Mouse (Mus musculus): ENCODE data around the gene Nt5c. TPM values are rescaled to one million over a fixed set of nuclear protein-coding genes. Genes with fewer than 3 reads are reported as not detected.
"Not testable (repeated sequence)": the region's sequence is repeated elsewhere in the genome, so short reads cannot be mapped to it uniquely, and the experiment has no call there.

The Nt5c gene
- total RNA-seq, 1 experiment, result 50.5 TPM

DNA sequence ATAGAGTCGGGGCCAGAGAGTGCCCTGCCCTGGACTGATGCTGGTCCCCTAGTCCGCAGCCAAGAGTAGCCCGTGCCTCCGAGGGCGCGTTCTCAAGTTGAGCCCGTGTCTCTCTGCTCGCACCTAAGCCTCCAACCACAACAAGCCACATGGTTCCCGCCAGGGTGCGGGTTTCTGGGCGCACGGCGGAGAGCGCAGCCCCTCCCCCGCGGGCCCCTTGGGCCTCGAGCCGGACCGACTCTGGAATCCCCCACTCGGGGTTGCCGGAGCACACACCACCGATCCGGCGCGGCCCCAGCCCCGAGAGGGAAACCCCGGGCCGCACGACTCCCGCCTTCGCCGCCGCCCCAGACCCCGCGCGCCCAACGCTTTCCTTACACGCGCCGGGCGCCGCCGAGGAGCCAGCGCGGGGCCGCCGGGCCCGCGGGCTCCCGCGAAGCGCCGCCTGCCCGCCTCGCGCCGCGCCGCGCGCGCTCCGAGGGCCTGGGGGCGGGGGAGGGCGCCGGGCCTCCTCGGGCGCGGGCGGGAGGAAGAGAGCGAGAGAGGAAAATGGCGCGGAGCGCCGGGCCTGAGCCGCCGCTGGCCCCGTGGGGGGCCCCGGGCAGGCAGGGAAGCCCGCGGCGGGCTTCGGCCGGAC lies 43.9 kb upstream of the Nt5c start:
- no peak for DNase-seq (ENCODE audit: low read depth, low spot score)
- Histone ChIP-seq H3K36me3 (ENCODE audit: control insufficient read depth, insufficient read depth, low read length, poor library complexity, severe bottlenecking) (peaks cover 24% of the 10 kb centered on the region), H3K27ac (ENCODE audit: insufficient read depth, low read depth, low read length, poor library complexity, severe bottlenecking) (peak overlapping the region; percentile 97), H3K4me1 (ENCODE audit: control insufficient read depth in 2 of 2, insufficient read depth in 2 of 2, low read length in 2 of 2, poor library complexity in 1 of 2) (peaks cover 3 to 6% of the 10 kb centered on the region in 2 experiments), H3K4me3 (ENCODE audit: insufficient read depth in 1 of 2, low read depth in 1 of 2, low read length in 2 of 2, poor library complexity in 1 of 2, severe bottlenecking in 1 of 2) (peak overlapping the region; percentile 84 to 99), H3K9me3 (ENCODE audit: control insufficient read depth, insufficient read depth, low read depth, low read length) (no peaks in the 10 kb centered on the region), H3K9ac (ENCODE audit: insufficient read depth, low read depth, low read length, poor library complexity, severe bottlenecking) (peak overlapping the region; percentile 99)
- in situ Hi-C loops (cut with MboI; ENCODE audit: low sequenced_read_pairs in 2 of 2, unreplicated experiment in 2 of 2), result no loop called here
- TF ChIP-seq ZC3H11A (IDR thresholded peaks at IDR 0.05; ENCODE audit: borderline replicate concordance, low read depth, low read length), result no peak
- TF ChIP-seq ZNF384 (IDR thresholded peaks at IDR 0.05; ENCODE audit: low read depth, low read length), result no peak
- TF ChIP-seq MAFK (IDR thresholded peaks at IDR 0.05; ENCODE audit: insufficient read depth, low read depth, low read length), result no peak
- TF ChIP-seq CHD2 (IDR thresholded peaks at IDR 0.05; ENCODE audit: low read depth, low read length), result no peak
- TF ChIP-seq HCFC1 (IDR thresholded peaks at IDR 0.05; ENCODE audit: borderline replicate concordance, insufficient read depth, low read length), result no peak

GRCm38 (mm10) chr11:115534759-115535371 lies 43.2 kb upstream of the Nt5c start:
- peaks cover 3 to 6% of the 10 kb centered on the region in 2 experiments for H3K4me1 ChIP-seq (ENCODE audit: control insufficient read depth in 2 of 2, insufficient read depth in 2 of 2, low read length in 2 of 2, poor library complexity in 1 of 2)
- in situ Hi-C loops (cut with MboI; ENCODE audit: low sequenced_read_pairs in 2 of 2, unreplicated experiment in 2 of 2), result no loop called here
- peak overlapping the region; percentile 99 for H3K9ac ChIP-seq (ENCODE audit: insufficient read depth, low read depth, low read length, poor library complexity, severe bottlenecking)
- peaks cover 24% of the 10 kb centered on the region for H3K36me3 ChIP-seq (ENCODE audit: control insufficient read depth, insufficient read depth, low read length, poor library complexity, severe bottlenecking)
- DNase-seq (ENCODE audit: low read depth, low spot score), result no peak
- peak overlapping the region; percentile 84 to 99 for H3K4me3 ChIP-seq (ENCODE audit: insufficient read depth in 1 of 2, low read depth in 1 of 2, low read length in 2 of 2, poor library complexity in 1 of 2, severe bottlenecking in 1 of 2)
- TF ChIP-seq MAFK (IDR thresholded peaks at IDR 0.05; ENCODE audit: insufficient read depth, low read depth, low read length), result no peak
- TF ChIP-seq ZC3H11A (IDR thresholded peaks at IDR 0.05; ENCODE audit: borderline replicate concordance, low read depth, low read length), result no peak
- no peak for TF ChIP-seq ZNF384 (IDR thresholded peaks at IDR 0.05; ENCODE audit: low read depth, low read length)
- TF ChIP-seq HCFC1 (IDR thresholded peaks at IDR 0.05; ENCODE audit: borderline replicate concordance, insufficient read depth, low read length), result no peak
- TF ChIP-seq CHD2 (IDR thresholded peaks at IDR 0.05; ENCODE audit: low read depth, low read length), result no peak
- H3K27ac ChIP-seq (ENCODE audit: insufficient read depth, low read depth, low read length, poor library complexity, severe bottlenecking), result peak overlapping the region; percentile 97; the same call in 1 of the 2 replicates
- H3K9me3 ChIP-seq (ENCODE audit: control insufficient read depth, insufficient read depth, low read depth, low read length), result no peaks in the 10 kb centered on the region

GRCm38 (mm10) chr11:115526446-115526845 lies 34.8 kb upstream of the Nt5c start:
- peaks cover 37% of the 10 kb centered on the region for H3K36me3 ChIP-seq (ENCODE audit: control insufficient read depth, insufficient read depth, low read length, poor library complexity, severe bottlenecking)
- H3K9me3 ChIP-seq (ENCODE audit: control insufficient read depth, insufficient read depth, low read depth, low read length); H3K9ac ChIP-seq (ENCODE audit: insufficient read depth, low read depth, low read length, poor library complexity, severe bottlenecking); in situ Hi-C loops (cut with MboI; ENCODE audit: low sequenced_read_pairs in 2 of 2, unreplicated experiment in 2 of 2); DNase-seq (ENCODE audit: low read depth, low spot score); H3K4me3 ChIP-seq (ENCODE audit: insufficient read depth in 1 of 2, low read depth in 1 of 2, low read length in 2 of 2, poor library complexity in 1 of 2, severe bottlenecking in 1 of 2); H3K27ac ChIP-seq (ENCODE audit: insufficient read depth, low read depth, low read length, poor library complexity, severe bottlenecking); H3K4me1 ChIP-seq (ENCODE audit: control insufficient read depth in 2 of 2, insufficient read depth in 2 of 2, low read length in 2 of 2, poor library complexity in 1 of 2): not testable (repeated sequence)

DNA sequence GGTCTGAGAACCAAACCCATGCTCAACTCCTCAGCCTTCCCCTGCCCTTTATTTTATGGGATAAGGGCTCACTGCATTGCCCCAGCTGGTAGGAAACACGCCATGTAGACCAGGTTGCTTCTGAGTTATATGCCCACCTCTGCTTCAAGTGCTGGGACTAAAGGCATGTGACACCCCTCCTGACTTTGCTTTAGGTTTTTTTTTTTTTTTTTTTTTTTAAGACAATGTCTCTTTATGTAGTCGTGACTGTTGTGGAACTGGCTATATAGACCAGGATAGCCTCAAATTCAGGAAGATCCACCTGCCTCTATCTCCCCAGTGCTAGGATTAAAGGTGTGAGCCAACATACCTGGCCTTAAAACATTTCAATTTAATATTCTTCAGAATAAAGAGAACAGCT lies 31.0 kb upstream of the Nt5c start:
- Histone ChIP-seq H3K9me3 (ENCODE audit: control insufficient read depth, insufficient read depth, low read depth, low read length) (no peaks in the 10 kb centered on the region), H3K27ac (ENCODE audit: insufficient read depth, low read depth, low read length, poor library complexity, severe bottlenecking) (no peak overlapping the region), H3K9ac (ENCODE audit: insufficient read depth, low read depth, low read length, poor library complexity, severe bottlenecking) (no peak overlapping the region), H3K4me3 (ENCODE audit: insufficient read depth in 1 of 2, low read depth in 1 of 2, low read length in 2 of 2, poor library complexity in 1 of 2, severe bottlenecking in 1 of 2) (no peak overlapping the region), H3K36me3 (ENCODE audit: control insufficient read depth, insufficient read depth, low read length, poor library complexity, severe bottlenecking) (peaks cover 24% of the 10 kb centered on the region), H3K4me1 (ENCODE audit: control insufficient read depth in 2 of 2, insufficient read depth in 2 of 2, low read length in 2 of 2, poor library complexity in 1 of 2) (peaks cover 0 to 2% of the 10 kb centered on the region in 2 experiments; a peak in 1 of 4 replicates)
- in situ Hi-C loops (cut with MboI; ENCODE audit: low sequenced_read_pairs in 2 of 2, unreplicated experiment in 2 of 2), result no loop called here
- DNase-seq (ENCODE audit: low read depth, low spot score), result no peak
- TF ChIP-seq ZNF384 (IDR thresholded peaks at IDR 0.05; ENCODE audit: low read depth, low read length) (peak; percentile 68), ZC3H11A (IDR thresholded peaks at IDR 0.05; ENCODE audit: borderline replicate concordance, low read depth, low read length) (no peak)

DNA sequence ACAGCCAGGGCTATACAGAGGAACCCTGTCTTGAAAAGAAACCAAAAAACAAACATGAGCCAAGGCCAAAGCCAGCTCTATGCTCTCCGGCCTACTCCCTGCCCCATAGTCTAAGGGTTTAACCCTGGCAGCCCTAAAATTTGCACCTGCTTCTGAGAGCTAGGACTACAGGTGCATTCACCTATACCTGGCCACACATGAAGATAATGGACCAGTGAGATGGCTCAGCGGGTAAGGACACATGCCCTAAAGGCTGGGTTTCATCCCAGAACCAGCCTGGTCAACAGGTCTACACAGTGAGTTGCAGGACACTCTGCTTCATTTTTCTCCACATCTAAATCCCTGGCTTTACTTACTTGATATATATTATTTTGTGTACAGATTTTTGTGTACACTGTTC lies 30.6 kb upstream of the Nt5c start:
- no peak for DNase-seq (ENCODE audit: low read depth, low spot score)
- TF ChIP-seq ZNF384 (IDR thresholded peaks at IDR 0.05; ENCODE audit: low read depth, low read length) (no peak), ZC3H11A (IDR thresholded peaks at IDR 0.05; ENCODE audit: borderline replicate concordance, low read depth, low read length) (no peak), HCFC1 (IDR thresholded peaks at IDR 0.05; ENCODE audit: borderline replicate concordance, insufficient read depth, low read length) (no peak), CHD2 (IDR thresholded peaks at IDR 0.05; ENCODE audit: low read depth, low read length) (no peak), MAFK (IDR thresholded peaks at IDR 0.05; ENCODE audit: insufficient read depth, low read depth, low read length) (no peak)
- H3K27ac ChIP-seq (ENCODE audit: insufficient read depth, low read depth, low read length, poor library complexity, severe bottlenecking), result no peak overlapping the region
- no peak overlapping the region for H3K9ac ChIP-seq (ENCODE audit: insufficient read depth, low read depth, low read length, poor library complexity, severe bottlenecking)
- no peak overlapping the region for H3K4me3 ChIP-seq (ENCODE audit: insufficient read depth in 1 of 2, low read depth in 1 of 2, low read length in 2 of 2, poor library complexity in 1 of 2, severe bottlenecking in 1 of 2)
- peaks cover 19% of the 10 kb centered on the region for H3K36me3 ChIP-seq (ENCODE audit: control insufficient read depth, insufficient read depth, low read length, poor library complexity, severe bottlenecking)
- in situ Hi-C loops (cut with MboI; ENCODE audit: low sequenced_read_pairs in 2 of 2, unreplicated experiment in 2 of 2), result no loop called here
- H3K4me1 ChIP-seq (ENCODE audit: control insufficient read depth in 2 of 2, insufficient read depth in 2 of 2, low read length in 2 of 2, poor library complexity in 1 of 2), result peaks cover 0 to 2% of the 10 kb centered on the region in 2 experiments; a peak in 1 of 4 replicates
- H3K9me3 ChIP-seq (ENCODE audit: control insufficient read depth, insufficient read depth, low read depth, low read length), result no peaks in the 10 kb centered on the region

Measured in ES-E14 (cell line).